In the genomic region with DNA sequence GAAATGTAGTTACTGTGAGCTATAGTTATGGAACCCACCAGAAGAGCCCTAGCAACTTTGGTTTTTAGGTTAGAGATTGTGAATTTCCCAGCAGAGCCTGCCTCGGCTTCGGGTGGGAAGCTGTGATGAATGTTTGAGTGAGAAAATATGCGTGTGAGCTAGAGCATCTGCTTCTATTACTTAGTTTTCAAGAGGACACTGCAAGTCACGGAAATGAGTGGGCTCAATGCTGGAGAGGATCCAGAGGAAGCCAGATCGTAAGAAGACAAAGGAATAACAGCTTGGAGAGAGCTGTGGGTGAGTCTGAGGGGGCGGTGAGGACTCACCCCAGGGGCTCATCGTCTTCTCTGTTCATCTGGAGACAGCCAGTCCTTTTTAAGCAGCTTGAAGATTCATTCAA, we compare ENCODE assay signal across 17 mouse cellular contexts.
DNase-seq lines count a peak whose midpoint lies in the region; ATAC-seq and TF ChIP-seq lines count a peak whose summit lies in the region.
"Had no signal": no experiment of that assay in that cellular context is flagged by ENCODE, and none has a peak within 500 bp of the region (broad histone marks: within the 10 kb centered on the region; RNA-seq: fewer than 3 reads in every experiment).

No protein-coding gene starts in this region.

- no peaks in the 10 kb centered on the region for H3K4me1 ChIP-seq in stomach, postnatal 0 days (replicated peaks; ENCODE audit: control insufficient read depth, insufficient read depth)
- H3K4me1 ChIP-seq: neural tube, embryonic 13.5 days had no signal

- H3K4me3 ChIP-seq in stomach, postnatal 0 days (ENCODE audit: low read depth, low read length) = no peak overlapping the region
- H3K4me3 ChIP-seq: erythroblast, embryonic 14.5 days; neural tube, embryonic 13.5 days had no signal

- no peak overlapping the region for H3K27ac ChIP-seq in stomach, postnatal 0 days (replicated peaks)
- H3K27ac ChIP-seq: neural tube, embryonic 13.5 days had no signal

- no peak for ATAC-seq in stomach, postnatal 0 days (ENCODE audit: low FRiP score, low TSS enrichment)

- WGBS in stomach, postnatal 0 days = 60% methylated on average over 7 of the region's 7 CpGs

- TF ChIP-seq EP300 in stomach, postnatal 0 days (optimal IDR thresholded peaks at IDR 0.05) = no peak

- DNase-seq in heart, postnatal 10 days = peak; percentile 10 to 12
- no peak for DNase-seq in heart, adult 18-20 months
- peak; percentile 97 for DNase-seq in brain, adult 2 months (ENCODE audit: low read depth, low spot score)
- DNase-seq in layer of hippocampus, adult 8-10 months (ENCODE audit: low spot score in 2 of 2) = peak; percentile 75 to 82
- peak; percentile 80 to 85 for DNase-seq in left cerebral cortex, postnatal 36 days (ENCODE audit: low spot score in 2 of 2)
- DNase-seq in urinary bladder, postnatal 25 days (ENCODE audit: low spot score) = no peak
- DNase-seq in stomach, postnatal 0 days (ENCODE audit: low spot score) = no peak
- no peak for DNase-seq in adrenal gland, postnatal 4 days (ENCODE audit: low spot score in 2 of 2)
- DNase-seq: adrenal gland, postnatal 10 days; B cell, adult 2 months; cerebellum, adult 8-10 months; kidney, adult 2 months; thymus, postnatal 14 days had no signal

- no peaks in the 10 kb centered on the region for H3K9me3 ChIP-seq in stomach, postnatal 0 days (ENCODE audit: control insufficient read depth, low read length)
- H3K9me3 ChIP-seq: neural tube, embryonic 13.5 days had no signal

- H3K36me3 ChIP-seq in stomach, postnatal 0 days (ENCODE audit: control insufficient read depth, insufficient read depth, low read length) = no peaks in the 10 kb centered on the region
- H3K36me3 ChIP-seq: neural tube, embryonic 13.5 days had no signal

- H3K4me2 ChIP-seq in stomach, postnatal 0 days (replicated peaks; ENCODE audit: low read depth) = no peak overlapping the region
- H3K4me2 ChIP-seq: liver, embryonic 11.5 days; midbrain, embryonic 11.5 days; neural tube, embryonic 13.5 days had no signal

- H3K27me3 ChIP-seq in stomach, postnatal 0 days (ENCODE audit: control insufficient read depth, insufficient read depth, low read length) = no peaks in the 10 kb centered on the region
- H3K27me3 ChIP-seq: neural tube, embryonic 13.5 days had no signal

- H3K9ac ChIP-seq in stomach, postnatal 0 days (ENCODE audit: low read length) = no peak overlapping the region
- H3K9ac ChIP-seq: neural tube, embryonic 13.5 days had no signal

- no peak for TF ChIP-seq CTCF in stomach, postnatal 0 days (IDR thresholded peaks at IDR 0.05; ENCODE audit: low read depth)

- intact Hi-C loops in heart, postnatal 10 days (cut with DNase I) = no loop called here
- intact Hi-C loops in left cerebral cortex, postnatal 36 days (cut with DNase I) = loop anchor here (2.0 to 10.0 kb wide), 5 partner anchors 28 to 418 kb away; no protein-coding TSS in a partner anchor

Comparison
In these comparisons a context has a peak if more than half of its experiments do, and no peak if none do; other contexts are left out.
1. DNase-seq: peak in heart, postnatal 10 days (2 of 2), brain, adult 2 months (single experiment), layer of hippocampus, adult 8-10 months (2 of 2) and left cerebral cortex, postnatal 36 days (2 of 2); none in heart, adult 18-20 months (0 of 2), urinary bladder, postnatal 25 days (single experiment), stomach, postnatal 0 days (single experiment) and adrenal gland, postnatal 4 days (0 of 2).